Mouse (Mus musculus): ENCODE data around the gene Osbpl2.

- TF ChIP-seq CTCF (IDR thresholded peaks at IDR 0.05 in 2 of 3, conservative IDR thresholded peaks at IDR 0.05 in 1 of 3; ENCODE audit: control insufficient read depth in 1 of 3, insufficient read depth in 1 of 3, low read depth in 2 of 3, low read length in 3 of 3, poor library complexity in 1 of 3, severe bottlenecking in 1 of 3) (no peak), UBTF (IDR thresholded peaks at IDR 0.05; ENCODE audit: borderline replicate concordance, insufficient read depth, low read depth, low read length) (no peak), POLR2A (IDR thresholded peaks at IDR 0.05; ENCODE audit: control insufficient read depth in 1 of 2, insufficient read depth in 1 of 2, low read depth in 1 of 2, low read length in 2 of 2, poor library complexity in 1 of 2) (no peak), SMC3 (IDR thresholded peaks at IDR 0.05; ENCODE audit: low read depth, low read length) (no peak), MYB (IDR thresholded peaks at IDR 0.05; ENCODE audit: low read depth, low read length) (no peak), RAD21 (IDR thresholded peaks at IDR 0.05; ENCODE audit: low read depth, low read length) (no peak), TAL1 (IDR thresholded peaks at IDR 0.05; ENCODE audit: low read length) (no peak)
Observed at GRCm38 (mm10) chr2:180116741-180117484, 2.2 kb upstream of the Osbpl2 start.

Data from MEL (cell line).